Mouse (Mus musculus): Measurements from ENCODE around the gene Fgf7. TPM values are rescaled to one million over a fixed set of nuclear protein-coding genes. Genes with fewer than 3 reads are reported as not detected.
A peak's percentile ranks its signal among the peaks of the same experiment; 100 is the strongest.

Gene Fgf7
- polyA plus RNA-seq, 1 experiment, result not detected

- peaks cover 4% of the 10 kb centered on the region for H3K27me3 ChIP-seq (replicated peaks)
- peak overlapping the region; percentile 48 for H3K4me3 ChIP-seq (replicated peaks)
- peaks cover 4% of the 10 kb centered on the region; the same call in 1 of the 2 replicates for H3K4me1 ChIP-seq
- H3K9me3 ChIP-seq, result no peaks in the 10 kb centered on the region
- H3K36me3 ChIP-seq (replicated peaks; ENCODE audit: low read length), result no peaks in the 10 kb centered on the region
- TF ChIP-seq GATA1 (IDR thresholded peaks at IDR 0.05; ENCODE audit: borderline replicate concordance, low read length), result no peak
- no peak for TF ChIP-seq FLI1 (IDR thresholded peaks at IDR 0.05; ENCODE audit: low read length)
These were observed 19.2 kb downstream of the Fgf7 start for GRCm38 (mm10) chr2:126053657-126054056.

- Histone ChIP-seq H3K4me3 (replicated peaks) (no peak overlapping the region), H3K27me3 (replicated peaks) (no peaks in the 10 kb centered on the region), H3K9me3 (no peaks in the 10 kb centered on the region), H3K36me3 (replicated peaks; ENCODE audit: low read length) (no peaks in the 10 kb centered on the region), H3K4me1 (peaks cover 3% of the 10 kb centered on the region; the same call in 1 of the 2 replicates)
- TF ChIP-seq FLI1 (IDR thresholded peaks at IDR 0.05; ENCODE audit: low read length) (no peak), GATA1 (IDR thresholded peaks at IDR 0.05; ENCODE audit: borderline replicate concordance, low read length) (no peak)
These were observed 26.1 kb downstream of the Fgf7 start for GRCm38 (mm10) chr2:126060595-126060994.

- TF ChIP-seq GATA1 (IDR thresholded peaks at IDR 0.05; ENCODE audit: borderline replicate concordance, low read length), result no peak
- no peak for TF ChIP-seq FLI1 (IDR thresholded peaks at IDR 0.05; ENCODE audit: low read length)
- no peaks in the 10 kb centered on the region for H3K9me3 ChIP-seq
- no peaks in the 10 kb centered on the region for H3K36me3 ChIP-seq (replicated peaks; ENCODE audit: low read length)
These were observed 26.7 kb downstream of the Fgf7 start for GRCm38 (mm10) chr2:126061037-126061773.

GRCm38 (mm10) chr2:126062876-126063275, 28.4 kb downstream of the Fgf7 start:
- H3K4me3 ChIP-seq (replicated peaks), result no peak overlapping the region
- no peaks in the 10 kb centered on the region for H3K9me3 ChIP-seq
- H3K4me1 ChIP-seq, result peaks cover 3% of the 10 kb centered on the region; the same call in 1 of the 2 replicates
- H3K27me3 ChIP-seq (replicated peaks), result no peaks in the 10 kb centered on the region
- no peak for TF ChIP-seq GATA1 (IDR thresholded peaks at IDR 0.05; ENCODE audit: borderline replicate concordance, low read length)
- TF ChIP-seq FLI1 (IDR thresholded peaks at IDR 0.05; ENCODE audit: low read length), result no peak
- no peaks in the 10 kb centered on the region for H3K36me3 ChIP-seq (replicated peaks; ENCODE audit: low read length)

More at GRCm38 (mm10) chr2:126061037-126061773, 26.7 kb downstream of the Fgf7 start:
- Histone ChIP-seq H3K4me3 (replicated peaks) (no peak overlapping the region), H3K27me3 (replicated peaks) (no peaks in the 10 kb centered on the region), H3K4me1 (peaks cover 3% of the 10 kb centered on the region; the same call in 1 of the 2 replicates)

- Histone ChIP-seq H3K36me3 (replicated peaks; ENCODE audit: low read length) (no peaks in the 10 kb centered on the region), H3K27me3 (replicated peaks) (peaks cover 4% of the 10 kb centered on the region), H3K4me1 (peaks cover 3% of the 10 kb centered on the region; the same call in 1 of the 2 replicates), H3K4me3 (replicated peaks) (no peak overlapping the region), H3K9me3 (no peaks in the 10 kb centered on the region)
- TF ChIP-seq GATA1 (IDR thresholded peaks at IDR 0.05; ENCODE audit: borderline replicate concordance, low read length) (no peak), FLI1 (IDR thresholded peaks at IDR 0.05; ENCODE audit: low read length) (no peak)
These were observed 30.4 kb downstream of the Fgf7 start for GRCm38 (mm10) chr2:126064814-126065213.

GRCm38 (mm10) chr2:126065303-126065856, 30.9 kb downstream of the Fgf7 start:
- Histone ChIP-seq H3K4me1 (peaks cover 3% of the 10 kb centered on the region; the same call in 1 of the 2 replicates), H3K4me3 (replicated peaks) (no peak overlapping the region), H3K36me3 (replicated peaks; ENCODE audit: low read length) (no peaks in the 10 kb centered on the region), H3K9me3 (no peaks in the 10 kb centered on the region), H3K27me3 (replicated peaks) (peaks cover 4% of the 10 kb centered on the region)
- no peak for TF ChIP-seq FLI1 (IDR thresholded peaks at IDR 0.05; ENCODE audit: low read length)
- no peak for TF ChIP-seq GATA1 (IDR thresholded peaks at IDR 0.05; ENCODE audit: borderline replicate concordance, low read length)

GRCm38 (mm10) chr2:126069740-126070139, 35.3 kb downstream of the Fgf7 start:
- Histone ChIP-seq H3K4me1 (no peaks in the 10 kb centered on the region), H3K27me3 (replicated peaks) (peaks cover 4% of the 10 kb centered on the region), H3K4me3 (replicated peaks) (no peak overlapping the region), H3K36me3 (replicated peaks; ENCODE audit: low read length) (no peaks in the 10 kb centered on the region), H3K9me3 (no peaks in the 10 kb centered on the region)
- TF ChIP-seq FLI1 (IDR thresholded peaks at IDR 0.05; ENCODE audit: low read length) (no peak), GATA1 (IDR thresholded peaks at IDR 0.05; ENCODE audit: borderline replicate concordance, low read length) (no peak)

GRCm38 (mm10) chr2:126073744-126074143, 39.3 kb downstream of the Fgf7 start:
- Histone ChIP-seq H3K36me3 (replicated peaks; ENCODE audit: low read length) (no peaks in the 10 kb centered on the region), H3K4me3 (replicated peaks) (no peak overlapping the region), H3K9me3 (no peaks in the 10 kb centered on the region), H3K4me1 (peaks cover 3% of the 10 kb centered on the region), H3K27me3 (replicated peaks) (peaks cover 3% of the 10 kb centered on the region)
- no peak for TF ChIP-seq FLI1 (IDR thresholded peaks at IDR 0.05; ENCODE audit: low read length)
- TF ChIP-seq GATA1 (IDR thresholded peaks at IDR 0.05; ENCODE audit: borderline replicate concordance, low read length), result no peak

GRCm38 (mm10) chr2:126076506-126076905, 42.0 kb downstream of the Fgf7 start:
- H3K27me3 ChIP-seq (replicated peaks), result no peaks in the 10 kb centered on the region
- peaks cover 7% of the 10 kb centered on the region for H3K4me1 ChIP-seq
- H3K36me3 ChIP-seq (replicated peaks; ENCODE audit: low read length), result no peaks in the 10 kb centered on the region
- no peaks in the 10 kb centered on the region for H3K9me3 ChIP-seq
- H3K4me3 ChIP-seq (replicated peaks), result no peak overlapping the region
- no peak for TF ChIP-seq FLI1 (IDR thresholded peaks at IDR 0.05; ENCODE audit: low read length)
- TF ChIP-seq GATA1 (IDR thresholded peaks at IDR 0.05; ENCODE audit: borderline replicate concordance, low read length), result no peak

- no peaks in the 10 kb centered on the region for H3K36me3 ChIP-seq (replicated peaks; ENCODE audit: low read length)
- no peaks in the 10 kb centered on the region for H3K27me3 ChIP-seq (replicated peaks)
- no peak for TF ChIP-seq GATA1 (IDR thresholded peaks at IDR 0.05; ENCODE audit: borderline replicate concordance, low read length)
- no peaks in the 10 kb centered on the region for H3K9me3 ChIP-seq
- H3K4me1 ChIP-seq, result peaks cover 7% of the 10 kb centered on the region
- H3K4me3 ChIP-seq (replicated peaks), result no peak overlapping the region
These were observed 44.6 kb downstream of the Fgf7 start for GRCm38 (mm10) chr2:126079086-126079485.

All from megakaryocyte, embryonic 14.5 days (primary cell).